Mouse (Mus musculus): ENCODE measurements around the gene Il10rb.

Il10rb gene

GRCm38 (mm10) chr16:91384221-91384620, 21.7 kb upstream of the Il10rb start:
- DNase-seq = no peak

GRCm38 (mm10) chr16:91385621-91386020, 20.3 kb upstream of the Il10rb start:
- DNase-seq = no peak

- no peak for DNase-seq
Measured at GRCm38 (mm10) chr16:91386419-91387120, 19.4 kb upstream of the Il10rb start.

GRCm38 (mm10) chr16:91387121-91387486, 18.9 kb upstream of the Il10rb start:
- no peak for DNase-seq

GRCm38 (mm10) chr16:91390100-91390499, 15.9 kb upstream of the Il10rb start:
- DNase-seq = no peak

GRCm38 (mm10) chr16:91391421-91391820, 14.5 kb upstream of the Il10rb start, which contains the start of gene Gm21970:
Gene Gm21970 (plus strand): TSS chr16:91391721.
- no peak for DNase-seq

- no peak for DNase-seq
Measured at GRCm38 (mm10) chr16:91394826-91395410, 11.0 kb upstream of the Il10rb start.

- DNase-seq = no peak
Measured at GRCm38 (mm10) chr16:91395633-91396392, 10.2 kb upstream of the Il10rb start.

GRCm38 (mm10) chr16:91396844-91397537, 9.0 kb upstream of the Il10rb start:
- DNase-seq = no peak

- DNase-seq = no peak
Measured at GRCm38 (mm10) chr16:91398030-91398429, 7.9 kb upstream of the Il10rb start.

- DNase-seq = no peak
Measured at GRCm38 (mm10) chr16:91398944-91399343, 7.0 kb upstream of the Il10rb start.

- DNase-seq = no peak
Measured at GRCm38 (mm10) chr16:91401569-91402165, 4.3 kb upstream of the Il10rb start.

- no peak for DNase-seq
Measured at GRCm38 (mm10) chr16:91403784-91404183, 2.2 kb upstream of the Il10rb start.

GRCm38 (mm10) chr16:91404187-91404586, 1.8 kb upstream of the Il10rb start:
- no peak for DNase-seq

- DNase-seq = no peak
Measured at GRCm38 (mm10) chr16:91404828-91405577, 961 bp upstream of the Il10rb start.

- DNase-seq = no peak
Measured at GRCm38 (mm10) chr16:91406585-91407220, 739 bp downstream of the Il10rb start.

GRCm38 (mm10) chr16:91413102-91413844, 7.3 kb downstream of the Il10rb start:
- DNase-seq = no peak

GRCm38 (mm10) chr16:91415391-91416189, 9.6 kb downstream of the Il10rb start:
- no peak for DNase-seq

- DNase-seq = no peak
Measured at GRCm38 (mm10) chr16:91416357-91416756, 10.4 kb downstream of the Il10rb start.

GRCm38 (mm10) chr16:91416938-91417337, 11.0 kb downstream of the Il10rb start:
- no peak for DNase-seq

All from right cerebral cortex, adult 18-20 months (tissue).